8 mouse cellular contexts compared by ENCODE assay signal in the genomic region with DNA sequence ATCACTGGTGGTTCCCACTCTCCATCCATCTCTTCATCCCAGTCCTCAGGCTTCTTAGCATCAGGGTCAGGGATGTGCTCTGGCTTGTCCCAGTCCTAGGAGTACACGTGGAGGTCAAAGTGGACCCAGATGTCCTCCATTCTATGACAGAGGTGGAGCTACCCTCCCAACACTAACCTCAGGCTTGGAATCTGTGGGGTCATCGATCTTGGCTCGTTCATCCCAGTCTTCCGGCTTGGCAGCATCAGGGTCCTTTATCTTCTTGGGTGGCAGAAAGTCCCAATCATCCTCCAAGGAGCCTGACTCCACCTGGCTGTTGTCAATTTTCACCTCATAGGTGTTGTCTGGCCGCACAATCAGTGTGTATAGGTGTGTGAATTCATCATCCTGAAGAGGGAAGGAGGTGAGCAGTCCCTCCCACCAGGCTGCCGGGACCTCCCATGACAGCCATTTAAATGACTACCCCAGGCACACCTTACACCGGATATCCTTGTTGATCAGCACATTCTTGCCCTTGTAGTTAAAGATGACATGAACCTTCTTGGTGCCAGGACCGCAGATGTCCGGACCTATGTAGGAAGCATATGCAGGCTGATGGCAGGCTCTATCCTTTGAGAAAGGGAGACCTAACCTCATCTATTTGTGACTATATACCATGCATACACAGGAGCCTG. TPM values are rescaled to one million over a fixed set of nuclear protein-coding genes. Genes with fewer than 3 reads are reported as not detected.
DNase-seq lines count a peak whose midpoint lies in the region; ATAC-seq and TF ChIP-seq lines count a peak whose summit lies in the region.

No protein-coding gene starts in this region.

- H3K27ac ChIP-seq in lung, embryonic 16.5 days (ENCODE audit: low read length) = no peak overlapping the region
- no peak overlapping the region for H3K27ac ChIP-seq in forebrain, embryonic 10.5 days
- H3K27ac ChIP-seq in limb, embryonic 12.5 days = no peak overlapping the region
- H3K27ac ChIP-seq in small intestine, adult 2 months (ENCODE audit: insufficient read depth, low read depth, low read length) = no peak overlapping the region
- no peak overlapping the region for H3K27ac ChIP-seq in thymus, adult 2 months (ENCODE audit: control insufficient read depth, insufficient read depth, low read length)

- H3K4me3 ChIP-seq in lung, embryonic 16.5 days (ENCODE audit: low read length) = peak overlapping the region; percentile 99
- no peak overlapping the region for H3K4me3 ChIP-seq in lung, adult 2 months (replicated peaks; ENCODE audit: extremely low read depth, low read depth, low read length)
- peak overlapping the region; percentile 97 for H3K4me3 ChIP-seq in forebrain, embryonic 10.5 days
- H3K4me3 ChIP-seq in limb, embryonic 12.5 days (replicated peaks) = peak overlapping the region; percentile 97
- H3K4me3 ChIP-seq in small intestine, adult 2 months (ENCODE audit: low read depth, low read length) = peak overlapping the region; percentile 6; the same call in 1 of the 2 replicates
- H3K4me3 ChIP-seq in thymus, adult 2 months (ENCODE audit: control insufficient read depth, insufficient read depth, low read length) = no peak overlapping the region

- 64% methylated on average over 9 of the region's 9 CpGs for WGBS in lung, embryonic 16.5 days
- 63% methylated on average over 9 of the region's 9 CpGs for whole genome bisulfite sequencing in lung, adult 2 months
- 91% methylated on average over 9 of the region's 9 CpGs for WGBS in forebrain, embryonic 10.5 days
- 84% methylated on average over 9 of the region's 9 CpGs for WGBS in limb, embryonic 12.5 days
- 70% methylated on average over 9 of the region's 9 CpGs for WGBS in small intestine, adult 2 months
- WGBS in thymus, adult 2 months = 91% methylated on average over 9 of the region's 9 CpGs

- DNase-seq in lung, adult 2 months = no peak
- DNase-seq in forebrain, embryonic 10.5 days (ENCODE audit: extremely low spot score, low spot score) = no peak
- no peak for DNase-seq in gastrocnemius, postnatal 25 days
- no peak for DNase-seq in layer of hippocampus, adult 8-10 months (ENCODE audit: low spot score in 2 of 2)
- DNase-seq in thymus, adult 2 months = no peak

- no peak for TF ChIP-seq CTCF in lung, adult 2 months (IDR thresholded peaks at IDR 0.05; ENCODE audit: insufficient read depth, low read length)
- no peak for TF ChIP-seq CTCF in small intestine, adult 2 months (IDR thresholded peaks at IDR 0.05; ENCODE audit: extremely low read depth, insufficient read length, insufficient replicate concordance, low read depth, low read length)
- TF ChIP-seq CTCF in thymus, adult 2 months (IDR thresholded peaks at IDR 0.05; ENCODE audit: borderline replicate concordance, control insufficient read depth, extremely low read depth, insufficient read depth, low read length, poor library complexity) = no peak

- ATAC-seq in lung, embryonic 16.5 days (ENCODE audit: low read depth) = no peak
- ATAC-seq in limb, embryonic 12.5 days (ENCODE audit: insufficient number of reproducible peaks, insufficient read depth, low FRiP score, low TSS enrichment, low read depth) = no peak

- H3K4me2 ChIP-seq in lung, embryonic 16.5 days (ENCODE audit: low read depth, low read length) = peak overlapping the region; percentile 79
- peak overlapping the region; percentile 80 for H3K4me2 ChIP-seq in limb, embryonic 12.5 days

- H3K9ac ChIP-seq in lung, embryonic 16.5 days (ENCODE audit: low read length) = peak overlapping the region; percentile 98
- peak overlapping the region; percentile 97; the same call in 1 of the 2 replicates for H3K9ac ChIP-seq in limb, embryonic 12.5 days (replicated peaks)

- peaks cover 39% of the 10 kb centered on the region for H3K36me3 ChIP-seq in lung, embryonic 16.5 days (ENCODE audit: control insufficient read depth, insufficient read depth, low read length)
- peaks cover 51% of the 10 kb centered on the region for H3K36me3 ChIP-seq in forebrain, embryonic 10.5 days (replicated peaks)
- peaks cover 47% of the 10 kb centered on the region for H3K36me3 ChIP-seq in limb, embryonic 12.5 days
- peaks cover 45% of the 10 kb centered on the region for H3K36me3 ChIP-seq in small intestine, adult 2 months (ENCODE audit: control insufficient read depth, insufficient read depth, low read length)
- H3K36me3 ChIP-seq in thymus, adult 2 months (ENCODE audit: control insufficient read depth, insufficient read depth, low read length) = peaks cover 25% of the 10 kb centered on the region

- H3K4me1 ChIP-seq in lung, embryonic 16.5 days (replicated peaks; ENCODE audit: control insufficient read depth, insufficient read depth, low read length) = peaks cover 31% of the 10 kb centered on the region
- H3K4me1 ChIP-seq in lung, adult 2 months (ENCODE audit: control insufficient read depth, insufficient read depth, low read length) = peaks cover 9% of the 10 kb centered on the region
- peaks cover 48% of the 10 kb centered on the region for H3K4me1 ChIP-seq in forebrain, embryonic 10.5 days
- H3K4me1 ChIP-seq in limb, embryonic 12.5 days (replicated peaks) = peaks cover 27% of the 10 kb centered on the region
- peaks cover 17% of the 10 kb centered on the region; the same call in 1 of the 2 replicates for H3K4me1 ChIP-seq in small intestine, adult 2 months (ENCODE audit: control insufficient read depth, insufficient read depth, insufficient read length, low read length)
- peaks cover 18% of the 10 kb centered on the region for H3K4me1 ChIP-seq in thymus, adult 2 months (replicated peaks; ENCODE audit: control insufficient read depth, insufficient read depth, low read length)

- H3K27me3 ChIP-seq in lung, embryonic 16.5 days (ENCODE audit: control insufficient read depth, insufficient read depth, low read depth, low read length) = no peaks in the 10 kb centered on the region
- no peaks in the 10 kb centered on the region for H3K27me3 ChIP-seq in forebrain, embryonic 10.5 days (ENCODE audit: poor library complexity, severe bottlenecking)
- no peaks in the 10 kb centered on the region for H3K27me3 ChIP-seq in limb, embryonic 12.5 days
- no peaks in the 10 kb centered on the region for H3K27me3 ChIP-seq in small intestine, adult 2 months (ENCODE audit: control insufficient read depth, insufficient read depth, low read length)
- H3K27me3 ChIP-seq in thymus, adult 2 months (ENCODE audit: control insufficient read depth, insufficient read depth, low read length) = no peaks in the 10 kb centered on the region

- no peaks in the 10 kb centered on the region for H3K9me3 ChIP-seq in lung, embryonic 16.5 days (ENCODE audit: control insufficient read depth, low read length)
- no peaks in the 10 kb centered on the region for H3K9me3 ChIP-seq in forebrain, embryonic 10.5 days
- H3K9me3 ChIP-seq in limb, embryonic 12.5 days = no peaks in the 10 kb centered on the region

- TF ChIP-seq POLR2A in lung, adult 2 months (IDR thresholded peaks at IDR 0.05; ENCODE audit: borderline replicate concordance, extremely low read depth, low read depth, low read length) = no peak
- TF ChIP-seq POLR2A in small intestine, adult 2 months (IDR thresholded peaks at IDR 0.05; ENCODE audit: low read depth, low read length) = no peak
- no peak for TF ChIP-seq POLR2A in thymus, adult 2 months (IDR thresholded peaks at IDR 0.05; ENCODE audit: control insufficient read depth, extremely low read depth, insufficient read depth, low read length, poor library complexity)

RNA-seq across cellular contexts. Expression of gene Calr, which starts 2.2 kb away (rescaled TPM):
- 980 and 996 TPM in 2 replicates for polyA plus RNA-seq in lung, embryonic 16.5 days (2015; fragmentation: Nextera tagmentation; extraction: Ambion mirVana)
- polyA plus RNA-seq in lung, adult 2 months (2012; rRNA removed) = 152 and 189 TPM in 2 replicates
- 735 and 764 TPM in 2 replicates for polyA plus RNA-seq in forebrain, embryonic 10.5 days (2016; fragmentation: Nextera tagmentation; extraction: Ambion mirVana)
- polyA plus RNA-seq in limb, embryonic 12.5 days (2016; fragmentation: Nextera tagmentation; extraction: Ambion mirVana) = 764 and 842 TPM in 2 replicates
- polyA plus RNA-seq in small intestine, adult 2 months (2012; rRNA removed) = 82.6 and 120 TPM in 2 replicates
- 100 to 1,000 TPM; 178 to 214 TPM for total RNA-seq in gastrocnemius, postnatal 25 days (2021)
- total RNA-seq in layer of hippocampus, adult 8-10 months (2022) = 100 to 1,000 TPM; 399 to 630 (median 506) TPM
- polyA plus RNA-seq in thymus, adult 2 months (2012; rRNA removed) = 182 and 186 TPM in 2 replicates

RNA-seq across cellular contexts. Expression of gene Rad23a, which starts 4.1 kb away (rescaled TPM):
- 110 and 120 TPM in 2 replicates for polyA plus RNA-seq in lung, embryonic 16.5 days (2015; fragmentation: Nextera tagmentation; extraction: Ambion mirVana)
- 72.6 and 75.9 TPM in 2 replicates for polyA plus RNA-seq in lung, adult 2 months (2012; rRNA removed)
- polyA plus RNA-seq in forebrain, embryonic 10.5 days (2016; fragmentation: Nextera tagmentation; extraction: Ambion mirVana) = 130 and 137 TPM in 2 replicates
- polyA plus RNA-seq in limb, embryonic 12.5 days (2016; fragmentation: Nextera tagmentation; extraction: Ambion mirVana) = 104 and 109 TPM in 2 replicates
- 26.4 and 47.5 TPM in 2 replicates for polyA plus RNA-seq in small intestine, adult 2 months (2012; rRNA removed)
- total RNA-seq in gastrocnemius, postnatal 25 days (2021) = 100 to 1,000 TPM; 134 TPM
- total RNA-seq in layer of hippocampus, adult 8-10 months (2022) = 10 to 100 TPM; 66.4 to 76.2 (median 70.5) TPM
- 109 and 117 TPM in 2 replicates for polyA plus RNA-seq in thymus, adult 2 months (2012; rRNA removed)

RNA-seq across cellular contexts. Expression of gene Farsa, which starts 12.3 kb away (rescaled TPM):
- 90.1 and 93.3 TPM in 2 replicates for polyA plus RNA-seq in lung, embryonic 16.5 days (2015; fragmentation: Nextera tagmentation; extraction: Ambion mirVana)
- polyA plus RNA-seq in lung, adult 2 months (2012; rRNA removed) = 33.8 and 42.4 TPM in 2 replicates
- polyA plus RNA-seq in forebrain, embryonic 10.5 days (2016; fragmentation: Nextera tagmentation; extraction: Ambion mirVana) = 143 and 144 TPM in 2 replicates
- 109 and 114 TPM in 2 replicates for polyA plus RNA-seq in limb, embryonic 12.5 days (2016; fragmentation: Nextera tagmentation; extraction: Ambion mirVana)
- polyA plus RNA-seq in small intestine, adult 2 months (2012; rRNA removed) = 20.2 and 29.1 TPM in 2 replicates
- total RNA-seq in gastrocnemius, postnatal 25 days (2021) = 10 to 100 TPM; 21.2 to 24.2 TPM
- 10 to 100 TPM; 47.2 to 54.8 (median 52.9) TPM for total RNA-seq in layer of hippocampus, adult 8-10 months (2022)
- 93.5 and 103 TPM in 2 replicates for polyA plus RNA-seq in thymus, adult 2 months (2012; rRNA removed)

RNA-seq across cellular contexts. Expression of gene Gadd45gip1, which starts 13.2 kb away (rescaled TPM):
- polyA plus RNA-seq in lung, embryonic 16.5 days (2015; fragmentation: Nextera tagmentation; extraction: Ambion mirVana) = 38.6 and 43.0 TPM in 2 replicates
- polyA plus RNA-seq in lung, adult 2 months (2012; rRNA removed) = 21.3 and 31.7 TPM in 2 replicates
- polyA plus RNA-seq in forebrain, embryonic 10.5 days (2016; fragmentation: Nextera tagmentation; extraction: Ambion mirVana) = 49.1 and 49.6 TPM in 2 replicates
- polyA plus RNA-seq in limb, embryonic 12.5 days (2016; fragmentation: Nextera tagmentation; extraction: Ambion mirVana) = 46.5 and 48.6 TPM in 2 replicates
- polyA plus RNA-seq in small intestine, adult 2 months (2012; rRNA removed) = 50.5 and 64.1 TPM in 2 replicates
- 10 to 100 TPM; 20.5 to 22.6 TPM for total RNA-seq in gastrocnemius, postnatal 25 days (2021)
- 10 to 100 TPM; 21.6 to 27.7 (median 23.3) TPM for total RNA-seq in layer of hippocampus, adult 8-10 months (2022)
- polyA plus RNA-seq in thymus, adult 2 months (2012; rRNA removed) = 52.9 and 60.6 TPM in 2 replicates

RNA-seq across cellular contexts. Expression of gene Dand5, which starts 21.9 kb away (rescaled TPM):
- polyA plus RNA-seq in lung, embryonic 16.5 days (2015; fragmentation: Nextera tagmentation; extraction: Ambion mirVana) = 6.3 and 6.5 TPM in 2 replicates
- polyA plus RNA-seq in lung, adult 2 months (2012; rRNA removed) = 2.5 and 2.9 TPM in 2 replicates
- polyA plus RNA-seq in forebrain, embryonic 10.5 days (2016; fragmentation: Nextera tagmentation; extraction: Ambion mirVana) = 2.9 and 3.5 TPM in 2 replicates
- 4.1 and 5.1 TPM in 2 replicates for polyA plus RNA-seq in limb, embryonic 12.5 days (2016; fragmentation: Nextera tagmentation; extraction: Ambion mirVana)
- 0.98 and 2.1 TPM in 2 replicates for polyA plus RNA-seq in small intestine, adult 2 months (2012; rRNA removed)
- 1 to 10 TPM; 9.5 to 9.6 TPM for total RNA-seq in gastrocnemius, postnatal 25 days (2021)
- 10 to 100 TPM in 1 of 4 experiments, 1 to 10 TPM in 3; 8.4 to 10.5 (median 8.9) TPM for total RNA-seq in layer of hippocampus, adult 8-10 months (2022)
- polyA plus RNA-seq in thymus, adult 2 months (2012; rRNA removed) = 2.2 TPM in 2 replicates

Comparison
In these comparisons a context has a peak if more than half of its experiments do, and no peak if none do; other contexts are left out.
1. H3K4me3 ChIP-seq: peak in lung, embryonic 16.5 days (single experiment), forebrain, embryonic 10.5 days (single experiment), limb, embryonic 12.5 days (single experiment) and small intestine, adult 2 months (single experiment); none in lung, adult 2 months (single experiment) and thymus, adult 2 months (single experiment).